In the genomic region with DNA sequence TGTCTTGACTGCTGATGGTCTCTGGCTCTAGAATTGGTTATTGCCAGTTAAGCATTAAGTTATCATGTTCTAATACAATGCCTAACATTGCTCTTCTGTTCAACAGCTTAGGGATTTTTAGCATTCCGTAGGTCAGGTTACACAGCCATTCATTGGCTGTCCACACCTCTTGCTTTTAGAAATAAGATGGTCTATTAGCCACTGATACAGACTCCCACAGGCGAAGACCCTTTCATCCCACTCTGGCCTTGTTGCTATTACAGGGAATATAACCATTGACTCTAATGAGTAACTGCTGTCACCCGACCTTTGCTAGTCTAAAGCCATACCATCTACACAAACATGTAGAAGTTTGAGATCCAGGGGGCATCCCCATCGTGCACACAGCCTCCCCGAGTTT, we compare ENCODE assay signal across 15 mouse cellular contexts.
"Had no signal": no experiment of that assay in that cellular context is flagged by ENCODE, and none has a peak within 500 bp of the region (broad histone marks: within the 10 kb centered on the region; RNA-seq: fewer than 3 reads in every experiment).

No protein-coding gene starts in this region.

- H3K4me2 ChIP-seq: neural tube, embryonic 15.5 days; stomach, embryonic 15.5 days had no signal

- H3K27me3 ChIP-seq: neural tube, embryonic 15.5 days; stomach, embryonic 15.5 days had no signal

- H3K9ac ChIP-seq: neural tube, embryonic 15.5 days; stomach, embryonic 15.5 days had no signal

- H3K36me3 ChIP-seq: neural tube, embryonic 15.5 days; stomach, embryonic 15.5 days had no signal

- H3K4me3 ChIP-seq: neural tube, embryonic 15.5 days; stomach, embryonic 15.5 days had no signal

- H3K9me3 ChIP-seq: stomach, embryonic 15.5 days had no signal

- H3K4me1 ChIP-seq: neural tube, embryonic 15.5 days; stomach, embryonic 15.5 days had no signal

- DNase-seq: retina, postnatal 1 day; right cerebral cortex, adult 18-20 months; right cerebral cortex, postnatal 14 days; right cerebral cortex, postnatal 25 days; right cerebral cortex, postnatal 4 days; spleen, adult 18-20 months; thymus, adult 18-20 months; thymus, adult 2 months; thymus, postnatal 14 days; thymus, postnatal 25 days; thymus, postnatal 36 days; thymus, postnatal 4 days had no signal

- H3K27ac ChIP-seq: neural tube, embryonic 15.5 days; stomach, embryonic 15.5 days; stomach, postnatal 0 days had no signal
